Mouse (Mus musculus) kidney, adult 2 months (tissue): ENCODE measurements around the gene Chrng. TPM values are rescaled to one million over a fixed set of nuclear protein-coding genes. Genes with fewer than 3 reads are reported as not detected.
A peak's percentile ranks its signal among the peaks of the same experiment; 100 is the strongest.

ENCODE experiments used
- DNase-seq: peaks from one replicate; pipeline ENCODE4 v3.0.0; 2021
- H3K27ac ChIP-seq: fragments of 200-500 bp; 2 replicates; pipeline ENCODE4 v1.5.1; 2012; ENCODE audit warnings: low read depth, low read length, control low read depth, inconsistent platforms; ENCODE audit not compliant: insufficient read depth
- H3K27me3 ChIP-seq: fragments of 200-500 bp; replicated peaks from 2 replicates; pipeline ENCODE4 v1.6.1; 2012; ENCODE audit warnings: mild to moderate bottlenecking, moderate library complexity, low read length, inconsistent platforms; ENCODE audit not compliant: control insufficient read depth, insufficient read depth
- H3K36me3 ChIP-seq: fragments of 200-500 bp; 2 replicates; pipeline ENCODE4 v1.6.1; 2012; ENCODE audit warnings: mild to moderate bottlenecking, moderate library complexity, low read length, inconsistent platforms; ENCODE audit not compliant: control insufficient read depth, insufficient read depth
- H3K4me1 ChIP-seq: fragments of 200-500 bp; 2 replicates; pipeline ENCODE4 v1.6.1; 2011; ENCODE audit warnings: low read length; ENCODE audit not compliant: control insufficient read depth, insufficient read depth
- H3K4me3 ChIP-seq: fragments of 200-500 bp; 2 replicates; pipeline ENCODE4 v1.5.1; 2011; ENCODE audit warnings: mild to moderate bottlenecking, low read depth, low read length, control low read depth; ENCODE audit not compliant: insufficient read depth
- CTCF ChIP-seq: fragments of 200-500 bp; conservative IDR thresholded peaks from 2 replicates; pipeline ENCODE4 v1.5.1; 2011; ENCODE audit warnings: low read depth, mild to moderate bottlenecking, control low read depth, low read length, moderate library complexity, mixed read lengths; ENCODE audit not compliant: insufficient read depth, insufficient read length
- POLR2A ChIP-seq: fragments of 200-500 bp; IDR thresholded peaks from one replicate; pipeline ENCODE4 v1.6.1; 2011; ENCODE audit warnings: low read depth, low read length, control low read depth
- WGBS: fragments of 180-500 bp; shearing (Covaris S2); methylation state at CpG from one replicate; pipeline ENCODE4 v1.1.7; 2018; 5-methylcytosine and 5-hydroxymethylcytosine counted together
- polyA plus RNA-seq: library from polyadenylated mRNA; depleted of rRNA; stranded (reverse); fragments of >200 nt; gene quantifications from 2 replicates; pipeline ENCODE4 v1.2.3, GENCODE M21; 2012

Chrng gene
- polyA plus RNA-seq, 1 experiment = not detected

DNA sequence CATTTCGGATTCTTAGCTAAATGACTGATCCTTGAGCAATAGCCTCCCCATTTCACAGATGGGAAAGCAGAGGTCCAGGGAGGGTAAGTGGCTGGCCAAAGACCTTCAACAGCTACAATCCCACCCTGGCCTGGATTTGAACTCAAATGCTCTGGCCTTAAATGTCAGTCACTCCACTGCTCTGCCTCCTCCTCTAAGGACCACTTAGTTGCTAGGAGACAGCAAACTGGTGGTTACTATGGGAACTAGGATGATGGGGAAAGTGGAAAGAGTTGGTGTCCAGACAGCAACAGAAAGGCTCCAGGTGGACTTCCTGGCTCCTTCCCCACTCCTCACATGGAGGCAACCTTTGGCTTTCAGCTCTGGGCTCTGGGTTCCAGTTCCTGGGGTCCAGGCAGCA is 33.1 kb upstream of the Chrng start:
- 94% methylated on average over 1 of the region's 1 CpGs for WGBS
- TF ChIP-seq POLR2A (no peak), CTCF (no peak)
- Histone ChIP-seq H3K36me3 (no peaks in the 10 kb centered on the region), H3K27me3 (no peaks in the 10 kb centered on the region), H3K4me1 (no peaks in the 10 kb centered on the region), H3K4me3 (no peak overlapping the region), H3K27ac (no peak overlapping the region)
- no peak for DNase-seq

DNA sequence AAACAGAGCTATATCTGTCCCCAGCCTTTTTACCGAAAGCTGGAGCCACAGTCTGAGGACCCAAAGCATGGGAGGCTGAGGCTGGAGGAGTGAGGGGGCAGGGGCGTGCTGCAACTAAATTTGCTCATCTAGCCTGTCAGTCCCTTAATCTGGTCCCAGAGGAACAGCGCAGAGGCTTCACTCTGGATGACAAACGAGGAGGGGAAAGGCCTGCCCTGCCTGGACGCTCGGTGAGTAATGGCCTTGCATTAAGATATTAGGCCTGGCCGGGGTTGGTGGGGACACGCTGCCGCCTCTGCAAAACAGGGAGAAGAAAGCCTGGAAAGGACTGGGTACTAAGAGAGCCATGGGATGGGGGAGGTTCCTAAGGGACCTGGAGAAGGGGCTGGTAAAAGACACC is 32.1 kb upstream of the Chrng start:
- Histone ChIP-seq H3K4me1 (no peaks in the 10 kb centered on the region), H3K4me3 (no peak overlapping the region), H3K27ac (no peak overlapping the region), H3K27me3 (no peaks in the 10 kb centered on the region), H3K36me3 (no peaks in the 10 kb centered on the region)
- DNase-seq = no peak
- 71% methylated on average over 9 of the region's 9 CpGs for WGBS
- TF ChIP-seq POLR2A = no peak
- no peak for TF ChIP-seq CTCF

DNA sequence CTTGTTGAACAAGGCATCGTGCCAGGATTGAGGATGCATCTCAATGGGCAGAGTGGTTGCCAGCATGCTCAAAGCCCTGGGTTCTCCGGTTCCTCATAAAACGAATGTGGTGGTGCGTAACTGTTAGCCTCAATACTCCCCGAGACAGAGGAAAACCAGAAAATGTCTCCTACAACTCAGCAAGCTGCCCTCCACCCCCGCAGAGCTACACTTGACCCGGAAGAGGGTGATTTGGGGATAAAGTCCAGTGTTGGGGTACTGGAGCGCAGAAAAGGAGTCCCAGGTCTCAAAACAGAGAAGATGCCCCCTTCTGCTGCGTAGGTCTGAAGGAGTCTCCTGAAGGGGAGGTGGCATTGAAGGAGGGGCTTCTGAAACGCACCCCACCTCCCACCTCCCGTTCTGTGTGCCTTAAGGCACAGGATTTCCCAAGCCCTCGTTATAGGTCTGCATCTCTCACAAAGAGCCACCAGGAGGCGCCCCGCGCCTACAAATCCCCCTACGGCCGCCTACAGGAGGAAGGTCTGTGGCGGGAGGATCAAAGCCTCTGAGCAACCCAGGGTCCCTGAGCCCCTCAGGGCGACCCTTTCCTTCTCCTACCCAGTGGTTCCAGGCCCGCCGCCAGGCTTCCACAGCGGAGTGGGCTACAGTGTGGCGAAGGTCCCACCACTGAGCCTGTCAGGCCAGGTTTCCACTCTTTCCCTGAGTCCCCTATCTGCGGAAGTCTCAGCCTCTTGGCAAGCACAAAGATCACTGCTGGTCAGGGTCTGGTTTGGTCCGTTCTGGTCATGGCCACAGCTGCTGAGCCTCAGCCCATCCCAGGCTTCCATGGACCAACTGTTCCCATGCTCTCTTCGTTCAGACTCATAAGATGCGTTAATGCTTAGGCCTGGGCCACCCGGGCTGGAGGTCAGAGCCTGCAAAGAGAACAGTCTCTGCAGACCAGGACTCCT is 30.2 kb upstream of the Chrng start:
- H3K27me3 ChIP-seq = no peaks in the 10 kb centered on the region
- WGBS = 21% methylated on average over 28 of the region's 28 CpGs
- peak; percentile 71 for DNase-seq
- 0 out of 2 replicates have a peak overlapping the region, but pooled peaks have one; percentile 4 for H3K4me3 ChIP-seq
- H3K4me1 ChIP-seq = no peaks in the 10 kb centered on the region
- no peak for TF ChIP-seq POLR2A
- TF ChIP-seq CTCF = peak; percentile 64
- H3K36me3 ChIP-seq = no peaks in the 10 kb centered on the region
- H3K27ac ChIP-seq = no peak overlapping the region

DNA sequence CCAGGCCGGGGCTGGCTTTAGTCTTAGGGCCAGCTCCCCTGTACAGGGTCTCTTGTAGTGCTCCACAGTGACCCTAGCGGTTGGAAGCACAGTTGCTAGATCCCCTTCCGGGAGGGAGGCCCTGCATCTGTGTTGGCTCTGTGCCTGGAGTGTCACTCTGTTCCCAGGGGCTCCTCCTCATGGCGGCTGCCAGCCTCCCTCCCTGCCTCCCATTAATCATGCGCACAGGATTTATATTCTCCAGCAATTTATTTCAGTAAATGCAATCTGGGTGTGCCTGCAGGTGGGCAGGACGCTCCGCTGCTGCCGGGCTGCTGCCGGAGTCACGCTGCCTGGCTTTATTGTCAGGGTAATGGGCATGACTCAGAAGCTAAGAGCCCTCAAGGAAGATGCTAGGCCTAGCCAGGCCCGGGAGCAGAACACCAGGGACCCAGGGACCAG is 28.6 kb upstream of the Chrng start:
- 15% methylated on average over 11 of the region's 11 CpGs for WGBS
- Histone ChIP-seq H3K4me3 (no peak overlapping the region), H3K4me1 (no peaks in the 10 kb centered on the region), H3K27ac (no peak overlapping the region), H3K27me3 (no peaks in the 10 kb centered on the region), H3K36me3 (no peaks in the 10 kb centered on the region)
- DNase-seq = peak; percentile 30
- TF ChIP-seq POLR2A (no peak), CTCF (no peak; the same call in 1 of the 2 replicates)

DNA sequence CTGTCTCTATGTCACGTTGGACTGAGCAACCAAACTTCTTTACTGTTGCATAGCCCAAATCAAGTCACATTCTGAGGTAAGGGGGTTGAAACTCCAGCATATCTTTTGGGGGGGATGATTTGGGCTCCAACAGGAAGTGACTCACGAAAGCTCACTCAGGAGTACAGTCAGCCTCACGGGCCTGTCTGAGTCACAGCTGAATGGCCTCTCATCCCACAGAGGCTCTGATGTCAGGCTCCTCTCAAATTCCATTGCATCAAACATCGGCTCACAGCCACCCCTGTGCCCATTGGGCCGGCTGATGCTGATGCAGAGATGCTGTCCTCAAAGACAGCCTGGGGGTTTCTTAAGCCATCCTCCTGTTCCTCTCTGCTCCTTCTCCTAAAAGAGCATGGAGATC is 23.6 kb upstream of the Chrng start:
- TF ChIP-seq POLR2A = no peak
- no peak for TF ChIP-seq CTCF
- 22% methylated on average over 5 of the region's 5 CpGs for WGBS
- Histone ChIP-seq H3K4me1 (no peaks in the 10 kb centered on the region), H3K27me3 (no peaks in the 10 kb centered on the region), H3K4me3 (no peak overlapping the region), H3K36me3 (no peaks in the 10 kb centered on the region), H3K27ac (no peak overlapping the region)
- no peak for DNase-seq

DNA sequence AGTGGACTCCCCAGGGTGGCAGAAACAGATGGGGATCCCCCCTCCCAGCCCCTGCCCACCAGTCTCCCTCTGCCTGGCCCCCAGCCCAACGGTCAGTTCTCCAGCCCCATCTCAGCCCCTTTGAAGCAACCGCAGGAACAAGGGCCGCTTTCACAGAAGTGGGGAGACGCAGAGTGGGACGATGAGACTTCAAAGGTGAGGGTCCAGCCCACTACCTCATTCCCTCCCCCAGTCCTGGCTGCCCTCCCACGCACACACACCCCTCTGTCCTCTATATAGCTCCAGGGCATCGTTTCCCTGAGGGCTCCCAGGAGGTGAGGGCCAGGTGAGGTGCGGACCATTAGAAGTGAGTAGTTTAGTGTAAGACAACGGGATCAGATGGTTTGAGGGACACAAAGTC is 21.4 kb upstream of the Chrng start, which contains the start of gene Prss56:
Prss56 (plus strand) TSS at position 301 of the 400 bp plus-strand sequence.
- TF ChIP-seq POLR2A (no peak), CTCF (no peak)

More for the DNA sequence above, 21.4 kb upstream of the Chrng start, which contains the start of gene Prss56:
- Histone ChIP-seq H3K27me3 (0 out of 2 replicates have a peak, but pooled peaks cover 1% of the 10 kb centered on the region), H3K4me1 (no peaks in the 10 kb centered on the region), H3K36me3 (no peaks in the 10 kb centered on the region), H3K4me3 (no peak within 1 kb of the TSS), H3K27ac (no peak within 1 kb of the TSS)
- 39% methylated on average over 9 of the region's 9 CpGs for WGBS
- no peak for DNase-seq
